Mouse (Mus musculus): ENCODE measurements around the gene H2-DMa.

H2-DMa gene

GRCm38 (mm10) chr17:34179913-34180859 lies 60.8 kb downstream of the H2-DMa start:
- H3K9me3 ChIP-seq (ENCODE audit: low read length): no peaks in the 10 kb centered on the region
- H3K27me3 ChIP-seq (ENCODE audit: insufficient read depth, low read length): peaks cover 33% of the 10 kb centered on the region
- no peak overlapping the region for H3K4me3 ChIP-seq (replicated peaks; ENCODE audit: low read length)
- H3K36me3 ChIP-seq (ENCODE audit: insufficient read depth, low read length): no peaks in the 10 kb centered on the region
- peaks cover 10% of the 10 kb centered on the region for H3K4me1 ChIP-seq (replicated peaks; ENCODE audit: low read depth, low read length)
- TF ChIP-seq CTCF (conservative IDR thresholded peaks at IDR 0.05; ENCODE audit: low read length) (no peak), POU5F1 (IDR thresholded peaks at IDR 0.05; ENCODE audit: borderline replicate concordance, low read length) (no peak), NANOG (IDR thresholded peaks at IDR 0.05; ENCODE audit: borderline replicate concordance, low read length) (no peak)

DNA sequence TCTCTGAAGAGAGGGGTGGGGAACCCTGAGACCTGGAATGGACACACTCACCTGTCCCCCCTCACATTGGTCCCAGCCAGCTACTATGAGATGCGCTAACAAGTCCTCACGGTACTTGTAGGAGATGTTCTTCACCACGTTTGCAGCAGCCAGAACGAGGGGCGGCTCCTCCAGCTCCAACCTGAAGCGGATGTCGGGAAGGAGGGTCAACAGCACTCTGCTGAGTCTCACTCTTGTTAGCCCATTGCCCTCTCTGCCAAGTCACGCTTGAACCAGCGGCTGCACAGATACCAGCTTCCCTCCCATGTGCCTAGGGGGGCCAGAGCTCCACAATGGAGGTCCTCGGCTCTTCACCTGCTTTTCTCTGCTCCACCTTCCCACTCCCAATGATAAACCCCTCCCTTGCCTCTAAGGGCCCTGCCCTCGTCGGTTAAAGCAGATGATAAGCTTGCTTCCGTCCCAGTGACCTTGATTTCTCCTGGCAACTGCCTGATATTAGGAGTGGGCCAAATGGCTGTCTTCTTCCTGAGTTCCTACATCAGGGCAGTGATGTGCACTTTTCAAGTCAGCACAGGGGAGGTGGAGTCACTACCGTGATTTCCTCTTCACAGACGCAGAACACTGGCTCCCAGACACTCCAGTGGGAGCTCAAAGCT lies 64.4 kb downstream of the H2-DMa start:
- no peaks in the 10 kb centered on the region for H3K9me3 ChIP-seq (ENCODE audit: low read length)
- TF ChIP-seq CTCF (conservative IDR thresholded peaks at IDR 0.05; ENCODE audit: low read length) (no peak), POU5F1 (IDR thresholded peaks at IDR 0.05; ENCODE audit: borderline replicate concordance, low read length) (no peak), NANOG (IDR thresholded peaks at IDR 0.05; ENCODE audit: borderline replicate concordance, low read length) (no peak)
- no peaks in the 10 kb centered on the region for H3K36me3 ChIP-seq (ENCODE audit: insufficient read depth, low read length)
- H3K4me1 ChIP-seq (replicated peaks; ENCODE audit: low read depth, low read length): peaks cover 29% of the 10 kb centered on the region
- H3K27me3 ChIP-seq (ENCODE audit: insufficient read depth, low read length): peaks cover 60% of the 10 kb centered on the region
- H3K4me3 ChIP-seq (replicated peaks; ENCODE audit: low read length): no peak overlapping the region

DNA sequence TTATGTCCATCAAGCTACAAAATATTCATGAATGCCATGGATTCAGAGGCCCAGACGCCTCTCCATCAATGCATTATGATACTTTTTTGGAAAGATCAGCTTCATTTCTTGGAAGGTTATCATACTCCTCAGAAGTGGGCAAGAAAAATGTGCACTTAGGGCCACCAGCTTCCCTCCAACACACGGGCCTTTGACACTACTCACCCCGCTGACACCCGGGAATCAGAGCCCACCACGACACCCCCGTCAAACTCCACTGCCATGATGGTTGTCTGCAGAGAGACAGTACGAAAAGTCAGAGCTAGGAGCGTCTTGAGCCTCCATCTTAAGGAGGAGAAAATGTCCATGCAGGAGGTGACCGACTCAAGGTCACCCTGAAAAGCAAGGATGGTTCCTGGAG lies 66.2 kb downstream of the H2-DMa start:
- Histone ChIP-seq H3K9me3 (ENCODE audit: low read length) (no peaks in the 10 kb centered on the region), H3K4me3 (replicated peaks; ENCODE audit: low read length) (no peak overlapping the region), H3K27me3 (ENCODE audit: insufficient read depth, low read length) (peaks cover 76% of the 10 kb centered on the region), H3K36me3 (ENCODE audit: insufficient read depth, low read length) (no peaks in the 10 kb centered on the region), H3K4me1 (replicated peaks; ENCODE audit: low read depth, low read length) (peaks cover 44% of the 10 kb centered on the region)
- TF ChIP-seq POU5F1 (IDR thresholded peaks at IDR 0.05; ENCODE audit: borderline replicate concordance, low read length) (no peak), NANOG (IDR thresholded peaks at IDR 0.05; ENCODE audit: borderline replicate concordance, low read length) (no peak), CTCF (conservative IDR thresholded peaks at IDR 0.05; ENCODE audit: low read length) (no peak)

DNA sequence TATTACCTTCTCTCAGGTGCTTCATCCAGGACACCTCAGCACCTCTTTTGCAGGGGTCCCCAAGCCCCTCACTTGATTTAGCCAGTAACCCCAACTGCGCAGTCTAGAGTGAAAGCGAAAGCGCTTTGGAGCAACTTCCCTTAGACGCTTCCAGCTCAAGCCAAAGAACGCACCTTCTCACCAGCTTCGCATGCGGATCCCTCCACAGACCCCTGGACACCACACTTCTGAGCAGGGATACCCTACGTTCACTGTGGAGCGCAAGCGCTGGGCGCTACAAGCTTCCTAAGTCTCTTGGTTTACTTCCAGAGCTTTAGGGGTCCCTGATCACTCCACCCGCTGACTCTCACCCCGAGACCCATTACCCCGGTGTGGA lies 67.5 kb downstream of the H2-DMa start:
- Histone ChIP-seq H3K9me3 (ENCODE audit: low read length) (no peaks in the 10 kb centered on the region), H3K36me3 (ENCODE audit: insufficient read depth, low read length) (no peaks in the 10 kb centered on the region), H3K4me1 (replicated peaks; ENCODE audit: low read depth, low read length) (peaks cover 47% of the 10 kb centered on the region), H3K27me3 (ENCODE audit: insufficient read depth, low read length) (peaks cover 88% of the 10 kb centered on the region), H3K4me3 (replicated peaks; ENCODE audit: low read length) (peak overlapping the region; percentile 79)
- no peak for TF ChIP-seq NANOG (IDR thresholded peaks at IDR 0.05; ENCODE audit: borderline replicate concordance, low read length)
- no peak for TF ChIP-seq CTCF (conservative IDR thresholded peaks at IDR 0.05; ENCODE audit: low read length)
- TF ChIP-seq POU5F1 (IDR thresholded peaks at IDR 0.05; ENCODE audit: borderline replicate concordance, low read length): no peak

GRCm38 (mm10) chr17:34187261-34187916 lies 68.0 kb downstream of the H2-DMa start, which contains the start of the genes Tap1 and Psmb9:
Gene Tap1, plus strand, starts transcription at chr17:34187553.
Gene Psmb9, minus strand, starts transcription at chr17:34187764.
- H3K9me3 ChIP-seq (ENCODE audit: low read length): no peaks in the 10 kb centered on the region
- no peak for TF ChIP-seq POU5F1 (IDR thresholded peaks at IDR 0.05; ENCODE audit: borderline replicate concordance, low read length)
- TF ChIP-seq NANOG (IDR thresholded peaks at IDR 0.05; ENCODE audit: borderline replicate concordance, low read length): no peak
- TF ChIP-seq CTCF (conservative IDR thresholded peaks at IDR 0.05; ENCODE audit: low read length): no peak
- peaks cover 89% of the 10 kb centered on the region for H3K27me3 ChIP-seq (ENCODE audit: insufficient read depth, low read length)
- H3K4me3 ChIP-seq (replicated peaks; ENCODE audit: low read length): peak within 1 kb of the TSS; percentile 79
- H3K4me1 ChIP-seq (replicated peaks; ENCODE audit: low read depth, low read length): peaks cover 47% of the 10 kb centered on the region
- no peaks in the 10 kb centered on the region for H3K36me3 ChIP-seq (ENCODE audit: insufficient read depth, low read length)

DNA sequence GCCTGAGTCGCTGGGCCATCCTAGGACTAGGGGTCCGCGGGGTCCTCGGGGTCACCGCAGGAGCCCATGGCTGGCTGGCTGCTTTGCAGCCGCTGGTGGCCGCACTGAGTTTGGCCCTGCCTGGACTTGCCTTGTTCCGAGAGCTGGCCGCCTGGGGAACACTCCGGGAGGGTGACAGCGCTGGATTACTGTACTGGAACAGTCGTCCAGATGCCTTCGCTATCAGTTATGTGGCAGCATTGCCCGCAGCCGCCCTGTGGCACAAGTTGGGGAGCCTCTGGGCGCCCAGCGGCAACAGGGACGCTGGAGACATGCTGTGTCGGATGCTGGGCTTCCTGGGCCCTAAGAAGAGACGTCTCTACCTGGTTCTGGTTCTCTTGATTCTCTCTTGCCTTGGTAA lies 68.7 kb downstream of the H2-DMa start:
- peaks cover 53% of the 10 kb centered on the region for H3K4me1 ChIP-seq (replicated peaks; ENCODE audit: low read depth, low read length)
- peak overlapping the region; percentile 79 for H3K4me3 ChIP-seq (replicated peaks; ENCODE audit: low read length)
- no peak for TF ChIP-seq CTCF (conservative IDR thresholded peaks at IDR 0.05; ENCODE audit: low read length)
- TF ChIP-seq POU5F1 (IDR thresholded peaks at IDR 0.05; ENCODE audit: borderline replicate concordance, low read length): no peak
- no peak for TF ChIP-seq NANOG (IDR thresholded peaks at IDR 0.05; ENCODE audit: borderline replicate concordance, low read length)

More for the DNA sequence above, 68.7 kb downstream of the H2-DMa start:
- Histone ChIP-seq H3K36me3 (ENCODE audit: insufficient read depth, low read length) (no peaks in the 10 kb centered on the region), H3K27me3 (ENCODE audit: insufficient read depth, low read length) (peaks cover 94% of the 10 kb centered on the region), H3K9me3 (ENCODE audit: low read length) (no peaks in the 10 kb centered on the region)
